Mouse (Mus musculus) right cerebral cortex, adult 2 months (tissue): ENCODE data around the gene Cyp17a1.

ENCODE experiments used
- DNase-seq, 2 experiments: peaks; one replicate each; pipeline ENCODE4 v3.0.0; 2021 to 2022; ENCODE audit warnings: low spot score in 2 of 2

Gene Cyp17a1

DNA sequence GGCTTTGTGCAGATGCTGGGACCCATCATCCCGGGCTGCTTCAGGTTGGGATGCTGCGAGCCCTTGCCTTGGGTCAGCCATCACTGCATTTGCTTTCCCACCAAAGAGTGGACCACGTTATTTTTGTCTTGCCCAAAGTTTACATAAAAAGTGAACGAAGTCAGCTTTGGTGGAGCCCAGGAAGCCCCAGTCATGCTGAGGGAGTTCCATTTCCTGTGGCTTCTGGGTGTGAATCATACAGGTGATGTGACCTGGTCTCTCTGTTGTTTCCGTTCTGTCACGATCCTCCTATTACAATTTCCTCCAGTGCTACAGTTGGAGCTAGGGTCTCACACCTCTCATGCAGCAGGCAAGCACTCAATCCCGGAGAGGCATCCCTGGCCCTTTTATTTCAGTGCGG is 55.6 kb downstream of the Cyp17a1 start:
- DNase-seq, result no peak
